Mouse (Mus musculus) C2C12 (cell line): ENCODE data around the gene Gxylt1. TPM values are rescaled to one million over a fixed set of nuclear protein-coding genes. Genes with fewer than 3 reads are reported as not detected.

Experiments used
- H3K27me3 ChIP-seq: one replicate; pipeline ENCODE4 v1.6.1; 2011; ENCODE audit not compliant: control insufficient read depth, insufficient read depth, insufficient read length
- H3K36me3 ChIP-seq: one replicate; pipeline ENCODE4 v1.6.1; 2011; ENCODE audit not compliant: control insufficient read depth, insufficient read depth
- H3K4me3 ChIP-seq: one replicate; pipeline ENCODE4 v1.5.1; 2011; ENCODE audit warnings: mild to moderate bottlenecking, control low read depth; ENCODE audit not compliant: poor library complexity, insufficient read depth, severe bottlenecking
- H3K79me2 ChIP-seq: one replicate; pipeline ENCODE4 v1.6.1; 2011; ENCODE audit not compliant: control insufficient read depth, insufficient read depth
- H3K79me3 ChIP-seq: one replicate; pipeline ENCODE4 v1.6.1; 2011; ENCODE audit warnings: low read depth, control low read depth
- H3ac ChIP-seq: one replicate; pipeline ENCODE3; 2011; ENCODE audit warnings: low read depth; ENCODE audit not compliant: control insufficient read depth, insufficient read length
- CEBPB ChIP-seq: IDR thresholded peaks from one replicate; pipeline ENCODE4 v1.6.1; 2011; ENCODE audit warnings: low read depth, mild to moderate bottlenecking, control low read depth, moderate library complexity
- CTCF ChIP-seq: IDR thresholded peaks from one replicate; pipeline ENCODE4 v1.5.1; 2011; ENCODE audit not compliant: control insufficient read depth, insufficient read depth, insufficient read length
- FOSL1 ChIP-seq: IDR thresholded peaks from one replicate; pipeline ENCODE4 v1.8.0; 2011; ENCODE audit warnings: mild to moderate bottlenecking, low read length; ENCODE audit not compliant: poor library complexity, insufficient read depth, severe bottlenecking
- MAX ChIP-seq: IDR thresholded peaks from one replicate; pipeline ENCODE4 v1.6.1; 2011; ENCODE audit warnings: mild to moderate bottlenecking, control low read depth
- MYOD1 ChIP-seq: IDR thresholded peaks from one replicate; pipeline ENCODE4 v1.6.1; 2011; ENCODE audit warnings: low read depth; ENCODE audit not compliant: control insufficient read depth, insufficient read length
- MYOG ChIP-seq: IDR thresholded peaks from one replicate; pipeline ENCODE4 v1.6.1; 2011; ENCODE audit not compliant: control insufficient read depth, insufficient read length; ENCODE audit errors: extremely low read depth
- USF1 ChIP-seq: IDR thresholded peaks from one replicate; pipeline ENCODE4 v1.6.1; 2011; ENCODE audit warnings: low read depth, mild to moderate bottlenecking, control low read depth, moderate library complexity
- polyA plus RNA-seq: library from polyadenylated mRNA; unstranded; fragments of >200 nt; fragmentation: generic; extraction: Trizol; gene quantifications from one replicate; pipeline ENCODE4 v1.2.1, GENCODE M21; 2012; ENCODE audit warnings: missing spikeins

The Gxylt1 gene
- polyA plus RNA-seq, 1 experiment, result 7.7 TPM

DNA sequence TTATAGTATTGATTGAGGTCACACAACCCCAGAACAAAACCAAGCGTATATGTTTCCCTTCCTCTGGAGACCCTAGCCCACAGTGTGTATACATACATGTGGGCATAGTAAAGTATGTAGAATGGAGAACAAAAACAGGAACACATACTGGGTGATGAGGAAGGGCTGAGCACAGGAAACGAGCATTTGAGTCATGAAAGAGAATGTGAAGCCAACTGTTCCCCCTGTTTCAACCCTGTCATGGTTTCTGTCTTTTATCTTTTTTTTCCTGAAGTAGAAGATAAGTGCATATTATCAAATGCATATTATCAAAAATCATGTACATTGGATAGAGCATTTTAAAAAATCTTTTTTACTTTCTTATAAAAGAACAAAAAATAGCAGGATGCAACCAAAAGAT is 12.6 kb upstream of the Gxylt1 start:
- H3K36me3 ChIP-seq, result peaks cover 35% of the 10 kb centered on the region
- no peaks in the 10 kb centered on the region for H3K79me3 ChIP-seq
- peaks cover 11% of the 10 kb centered on the region for H3K79me2 ChIP-seq
- no peak for TF ChIP-seq MYOD1
- TF ChIP-seq CEBPB, result no peak
- no peak for TF ChIP-seq MYOG
- no peak for TF ChIP-seq USF1
- TF ChIP-seq MAX, result no peak
- no peak overlapping the region for H3K4me3 ChIP-seq
- no peaks in the 10 kb centered on the region for H3K27me3 ChIP-seq
- H3ac ChIP-seq, result no peak overlapping the region

DNA sequence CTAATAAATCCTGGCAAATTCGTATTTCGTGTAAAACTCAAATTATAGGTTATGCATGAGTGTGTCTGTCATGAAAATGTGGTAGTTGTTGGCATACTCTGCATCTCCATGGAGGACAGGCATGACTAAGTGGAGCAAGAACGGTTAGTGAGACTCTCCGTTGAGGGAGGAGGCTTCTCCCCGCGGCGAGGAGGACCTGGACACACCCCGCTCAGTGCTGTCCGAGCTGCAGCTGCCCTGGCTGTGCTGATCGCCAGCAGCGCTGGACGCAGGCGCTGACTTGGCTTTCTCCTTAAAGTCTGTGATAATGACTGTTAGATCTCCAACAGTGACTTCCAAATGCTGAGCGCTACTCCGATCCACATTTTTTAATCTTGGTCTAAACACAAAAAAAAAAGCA is 10.3 kb upstream of the Gxylt1 start:
- Histone ChIP-seq H3ac (no peak overlapping the region), H3K4me3 (no peak overlapping the region), H3K36me3 (peaks cover 34% of the 10 kb centered on the region), H3K79me2 (no peaks in the 10 kb centered on the region), H3K79me3 (no peaks in the 10 kb centered on the region), H3K27me3 (no peaks in the 10 kb centered on the region)
- TF ChIP-seq CEBPB, result no peak
- TF ChIP-seq MYOG, result no peak
- TF ChIP-seq USF1, result no peak
- no peak for TF ChIP-seq FOSL1
- TF ChIP-seq CTCF, result no peak
- TF ChIP-seq MYOD1, result no peak
- TF ChIP-seq MAX, result no peak

DNA sequence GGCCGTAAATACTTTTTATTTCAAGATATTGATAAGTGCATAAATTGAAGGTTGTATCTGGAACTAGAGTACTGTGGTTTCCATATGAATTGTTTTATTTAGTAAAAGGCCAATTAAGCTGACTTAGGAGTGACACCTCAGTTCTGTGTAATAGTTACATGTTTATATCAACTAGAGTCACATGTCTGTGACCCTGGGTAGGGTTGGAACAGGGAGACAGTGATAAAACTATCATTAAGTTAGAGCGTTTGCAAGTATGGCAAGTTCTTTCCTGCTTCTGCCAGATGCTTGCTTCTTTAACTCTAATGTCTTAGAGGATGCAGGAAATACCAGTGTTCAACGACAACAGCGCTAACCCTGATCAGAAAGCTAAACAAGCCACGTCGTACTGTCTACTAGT is 9.3 kb upstream of the Gxylt1 start:
- H3K79me3 ChIP-seq, result no peaks in the 10 kb centered on the region
- no peaks in the 10 kb centered on the region for H3K27me3 ChIP-seq
- TF ChIP-seq CTCF, result no peak
- no peak for TF ChIP-seq FOSL1
- TF ChIP-seq MYOG, result no peak
- TF ChIP-seq CEBPB, result no peak
- TF ChIP-seq MAX, result no peak
- no peak for TF ChIP-seq MYOD1
- TF ChIP-seq USF1, result no peak
- no peak overlapping the region for H3ac ChIP-seq
- H3K36me3 ChIP-seq, result peaks cover 34% of the 10 kb centered on the region
- no peaks in the 10 kb centered on the region for H3K79me2 ChIP-seq
- H3K4me3 ChIP-seq, result no peak overlapping the region

DNA sequence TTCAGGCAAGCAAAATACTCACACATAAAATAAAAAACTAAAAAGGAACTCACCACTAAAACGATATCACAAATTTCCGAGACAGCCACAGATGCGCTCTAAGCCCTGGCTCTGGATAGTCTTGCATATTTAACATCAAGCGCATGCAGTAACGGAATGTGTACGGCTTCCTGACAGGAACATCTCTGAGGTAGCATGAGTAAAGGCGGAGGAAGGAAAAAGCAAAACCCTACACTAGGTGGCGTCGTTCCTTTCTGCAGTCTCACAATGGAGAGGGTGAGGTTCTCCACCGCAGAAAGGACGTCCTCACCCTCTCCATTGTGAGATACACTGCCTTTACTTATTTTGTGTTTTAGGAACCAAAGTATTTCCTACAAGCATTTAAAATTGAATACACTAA is 8.4 kb upstream of the Gxylt1 start:
- no peak for TF ChIP-seq FOSL1
- no peak for TF ChIP-seq MAX
- no peak for TF ChIP-seq MYOD1
- TF ChIP-seq USF1, result no peak
- TF ChIP-seq CTCF, result peak; percentile 36
- peaks cover 34% of the 10 kb centered on the region for H3K36me3 ChIP-seq
- H3K79me3 ChIP-seq, result no peaks in the 10 kb centered on the region
- no peak overlapping the region for H3K4me3 ChIP-seq
- H3ac ChIP-seq, result no peak overlapping the region
- H3K79me2 ChIP-seq, result no peaks in the 10 kb centered on the region
- H3K27me3 ChIP-seq, result no peaks in the 10 kb centered on the region

DNA sequence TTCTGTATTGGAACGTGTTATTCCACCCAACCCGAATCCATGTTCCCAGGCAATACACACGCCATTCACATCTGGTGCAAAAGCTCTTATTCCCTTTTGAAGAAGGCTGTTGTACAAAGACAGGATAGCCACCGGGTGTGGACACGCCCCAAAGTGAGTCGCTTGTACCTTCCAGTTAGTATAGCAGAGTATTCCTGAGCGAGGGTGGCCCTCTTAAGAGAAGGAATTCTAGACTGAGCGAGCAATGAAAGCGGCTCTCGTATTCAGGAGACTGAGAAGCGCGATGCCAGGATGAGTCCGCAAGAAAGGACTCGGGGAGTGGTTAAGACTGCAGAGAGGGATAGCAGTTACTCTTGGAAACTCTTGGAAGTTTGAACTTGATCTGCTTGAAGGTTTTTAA is 1.3 kb upstream of the Gxylt1 start:
- peak overlapping the region; percentile 20 for H3ac ChIP-seq
- H3K79me2 ChIP-seq, result peaks cover 36% of the 10 kb centered on the region
- H3K79me3 ChIP-seq, result peaks cover 31% of the 10 kb centered on the region
- peak overlapping the region; percentile 77 for H3K4me3 ChIP-seq
- TF ChIP-seq CTCF, result no peak
- TF ChIP-seq CEBPB, result no peak
- no peak for TF ChIP-seq FOSL1
- peaks cover 7% of the 10 kb centered on the region for H3K36me3 ChIP-seq
- no peaks in the 10 kb centered on the region for H3K27me3 ChIP-seq

GRCm38 (mm10) chr15:93275623-93276022 is 644 bp upstream of the Gxylt1 start:
- Histone ChIP-seq H3K79me3 (peaks cover 37% of the 10 kb centered on the region), H3K4me3 (peak overlapping the region; percentile 77), H3K27me3 (no peaks in the 10 kb centered on the region), H3ac (peak overlapping the region; percentile 75), H3K79me2 (peaks cover 43% of the 10 kb centered on the region), H3K36me3 (peaks cover 7% of the 10 kb centered on the region)
- TF ChIP-seq CEBPB, result no peak
- TF ChIP-seq USF1, result no peak
- no peak for TF ChIP-seq FOSL1
- no peak for TF ChIP-seq CTCF
- no peak for TF ChIP-seq MAX
- no peak for TF ChIP-seq MYOD1
- no peak for TF ChIP-seq MYOG
